Mouse (Mus musculus) ES-Bruce4 (cell line): Measurements from ENCODE around the gene Col6a6.

Experiments used
- CTCF ChIP-seq: IDR thresholded peaks from one replicate; pipeline ENCODE4 v1.8.1; 2011; ENCODE audit warnings: low read depth, low read length
- POLR2A ChIP-seq: IDR thresholded peaks from one replicate; pipeline ENCODE4 v1.8.1; 2011; ENCODE audit warnings: low read length; ENCODE audit not compliant: insufficient read depth

DNA sequence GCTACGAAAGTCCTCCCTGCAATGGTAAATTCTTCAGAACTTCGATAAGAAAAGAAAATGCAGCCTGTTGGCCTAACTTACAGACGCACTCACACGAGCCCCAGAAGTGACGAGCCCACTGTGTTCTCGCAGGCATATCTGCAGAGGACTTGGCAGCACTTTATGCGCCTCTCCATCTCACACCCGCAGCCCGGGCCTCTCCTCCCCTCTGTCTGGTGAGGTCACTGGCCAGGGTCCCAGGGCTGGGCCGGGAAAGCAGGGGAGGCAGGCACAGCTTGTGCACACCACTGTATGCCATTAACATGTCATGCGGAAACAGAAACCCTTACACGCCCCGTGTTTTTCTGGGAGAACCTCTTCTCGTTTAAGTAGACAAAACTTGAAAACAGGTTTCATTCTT is 43.7 kb upstream of the Col6a6 start:
- TF ChIP-seq CTCF (no peak), POLR2A (no peak)
